Mouse (Mus musculus) embryonic fibroblast, embryonic 13.5 days (primary cell): ENCODE results near the gene Lyg1. TPM values are rescaled to one million over a fixed set of nuclear protein-coding genes. Genes with fewer than 3 reads are reported as not detected.

ENCODE experiments used
- H3K27ac ChIP-seq: 2 replicates; pipeline ENCODE4 v1.5.1; 2012; ENCODE audit warnings: low read length, control low read depth, inconsistent platforms; ENCODE audit not compliant: insufficient read depth
- H3K4me1 ChIP-seq: 2 replicates; pipeline ENCODE4 v1.6.1; 2011; ENCODE audit warnings: low read length; ENCODE audit not compliant: control insufficient read depth, insufficient read depth
- H3K4me3 ChIP-seq: 2 replicates; pipeline ENCODE4 v1.5.1; 2011; ENCODE audit warnings: mild to moderate bottlenecking, control low read depth, low read length; ENCODE audit not compliant: insufficient read depth
- CTCF ChIP-seq: IDR thresholded peaks from 2 replicates; pipeline ENCODE4 v1.5.1; 2011; ENCODE audit warnings: mild to moderate bottlenecking, control low read depth, low read length, moderate library complexity, borderline replicate concordance; ENCODE audit not compliant: insufficient read depth
- POLR2A ChIP-seq: IDR thresholded peaks from 2 replicates; pipeline ENCODE4 v1.6.1; 2011; ENCODE audit warnings: low read depth, mild to moderate bottlenecking, control low read depth, low read length, moderate library complexity
- polyA plus RNA-seq: library from polyadenylated mRNA; stranded (reverse); fragments of >200 nt; gene quantifications from 2 replicates; pipeline ENCODE4 v1.2.4, GENCODE M21; 2011; ENCODE audit warnings: low read depth; ENCODE audit not compliant: missing spikeins, insufficient read length

Lyg1 gene
- polyA plus RNA-seq, 1 experiment = not detected

DNA sequence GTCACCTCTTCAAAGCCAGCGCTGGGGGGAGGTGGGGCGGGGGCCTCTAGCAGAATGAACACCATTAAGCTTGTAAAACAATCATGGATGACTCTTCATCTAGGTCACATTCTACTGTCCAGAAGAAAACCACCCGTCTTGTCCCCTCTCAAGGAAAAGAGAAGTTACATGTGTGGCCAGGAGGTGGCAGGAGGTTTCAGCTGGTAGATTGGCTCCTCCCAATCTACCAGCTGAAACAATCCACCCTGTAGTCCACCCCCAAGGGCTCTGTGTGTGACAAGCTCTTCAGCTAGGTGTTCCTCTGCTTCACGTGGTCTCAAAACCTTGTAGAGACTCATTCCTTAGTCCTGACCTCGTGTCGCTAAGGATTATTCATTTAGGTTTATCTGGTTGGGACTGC is 54.4 kb downstream of the Lyg1 start:
- TF ChIP-seq CTCF (0 out of 2 replicates have a peak, but pooled peaks have one; percentile 8), POLR2A (no peak)
- H3K27ac ChIP-seq = no peak overlapping the region

DNA sequence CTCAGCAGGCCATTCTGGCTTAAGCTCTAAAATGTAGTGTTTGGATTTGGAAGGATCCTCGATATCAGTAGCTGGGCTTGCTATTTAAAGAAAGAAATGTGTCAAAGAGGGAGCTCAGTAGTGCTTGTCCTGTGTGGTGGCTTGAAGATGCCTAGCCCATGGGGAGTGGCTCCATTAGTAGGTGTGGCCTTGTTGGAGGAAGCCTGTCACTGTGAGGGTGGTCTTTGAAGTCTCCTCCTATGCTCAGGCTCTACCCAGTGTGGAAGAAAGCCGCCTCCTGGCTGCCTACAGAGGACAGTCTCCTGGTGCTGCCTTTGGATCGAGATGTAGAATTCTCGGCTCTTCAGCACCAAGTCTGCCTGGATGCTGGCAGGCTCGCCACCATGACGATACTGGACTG is 57.3 kb downstream of the Lyg1 start:
- H3K4me3 ChIP-seq = no peak overlapping the region
- H3K27ac ChIP-seq = no peak overlapping the region
- no peaks in the 10 kb centered on the region for H3K4me1 ChIP-seq
- TF ChIP-seq POLR2A (no peak), CTCF (no peak)

More for the DNA sequence above, 54.4 kb downstream of the Lyg1 start:
- H3K4me3 ChIP-seq = no peak overlapping the region
- H3K4me1 ChIP-seq = no peaks in the 10 kb centered on the region

DNA sequence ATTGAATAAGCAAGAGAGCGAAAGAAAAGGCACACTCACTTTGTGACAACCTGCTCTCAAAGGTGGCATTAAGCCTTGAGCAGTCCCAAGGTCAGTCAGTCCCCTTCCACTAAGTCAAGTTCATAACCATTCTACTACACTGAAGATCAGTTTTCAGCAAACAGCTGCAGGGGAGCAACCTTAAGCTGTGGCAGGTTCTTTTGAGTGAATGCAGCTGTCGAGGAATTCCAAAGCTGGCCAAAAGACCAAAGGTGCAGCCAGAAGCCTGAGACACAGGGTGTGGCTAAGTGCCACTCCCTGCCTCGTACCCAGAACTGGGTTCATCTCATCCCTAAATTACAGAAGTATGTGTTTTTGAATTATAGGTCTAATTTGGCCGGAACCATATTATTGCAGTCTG is 57.7 kb downstream of the Lyg1 start:
- TF ChIP-seq CTCF (no peak), POLR2A (no peak)
- no peak overlapping the region for H3K27ac ChIP-seq
- peaks cover 2% of the 10 kb centered on the region; the same call in 1 of the 2 replicates for H3K4me1 ChIP-seq
- no peak overlapping the region for H3K4me3 ChIP-seq

Other genes starting within 250 kb of the Lyg1 start
- 0.18 TPM in 1 of 2 replicates, not detected in the other for gene 2010300C02Rik, start 237.7 kb downstream of the Lyg1 start, polyA plus RNA-seq
- gene Tsga10, start 91.3 kb downstream of the Lyg1 start, polyA plus RNA-seq = 3.1 and 3.3 TPM in 2 replicates
- gene Lipt1, start 86.0 kb downstream of the Lyg1 start, polyA plus RNA-seq = 5.6 and 6.9 TPM in 2 replicates
- gene Mitd1, start 67.3 kb downstream of the Lyg1 start, polyA plus RNA-seq = 28.4 and 29.2 TPM in 2 replicates
- gene Mrpl30, start 67.3 kb downstream of the Lyg1 start, polyA plus RNA-seq = 158 and 204 TPM in 2 replicates
- gene Lyg2, start 41.3 kb downstream of the Lyg1 start, polyA plus RNA-seq = not detected in 2 replicates
- 89.5 and 141 TPM in 2 replicates for gene Txndc9, start 40.1 kb upstream of the Lyg1 start, polyA plus RNA-seq
- gene Eif5b, start 40.3 kb upstream of the Lyg1 start, polyA plus RNA-seq = 56.2 and 63.2 TPM in 2 replicates
- 23.2 and 29.8 TPM in 2 replicates for gene Rev1, start 172.0 kb upstream of the Lyg1 start, polyA plus RNA-seq